Mouse (Mus musculus) spleen, adult 2 months (tissue): ENCODE data around the gene Arhgap45.

Experiments used
- CTCF ChIP-seq: fragments of 200-500 bp; IDR thresholded peaks from 2 replicates; pipeline ENCODE4 v1.5.1; 2011; ENCODE audit warnings: mild to moderate bottlenecking, inconsistent platforms; ENCODE audit not compliant: insufficient read depth, insufficient read length, insufficient replicate concordance; ENCODE audit errors: extremely low read depth
- POLR2A ChIP-seq: fragments of 200-500 bp; IDR thresholded peaks from 2 replicates; pipeline ENCODE4 v1.6.1; 2011; ENCODE audit warnings: low read depth, low read length, inconsistent platforms

DNA sequence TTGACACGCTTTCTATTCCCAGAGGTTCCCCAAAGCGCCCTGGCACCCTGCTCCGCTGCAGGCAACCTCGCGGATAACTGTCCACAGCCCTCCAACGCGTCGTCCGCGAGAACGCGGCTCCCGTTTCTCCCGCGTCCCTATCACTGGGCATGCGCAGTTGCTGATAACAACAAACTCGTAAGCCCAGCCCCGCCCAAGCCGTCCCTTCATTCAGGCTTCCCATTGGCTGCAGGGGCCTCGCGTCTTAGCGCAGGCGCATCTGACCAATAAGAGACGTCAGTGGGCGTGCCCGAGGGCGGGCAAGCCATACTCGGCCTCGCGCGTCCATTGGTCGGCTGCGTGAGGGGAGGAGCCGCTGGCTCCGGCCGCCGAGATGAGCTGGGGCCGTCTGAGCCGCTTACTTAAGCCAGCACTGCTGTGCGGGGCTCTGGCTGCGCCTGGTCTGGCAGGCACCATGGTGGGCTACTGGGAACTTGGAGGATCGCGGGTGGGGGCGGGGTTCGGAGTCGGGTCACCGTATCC lies 36.9 kb downstream of the Arhgap45 start:
- peak; percentile 86 for TF ChIP-seq POLR2A
- TF ChIP-seq CTCF: no peak
